Mouse (Mus musculus) MEL (cell line): ENCODE data around the gene Gas2. TPM values are rescaled to one million over a fixed set of nuclear protein-coding genes. Genes with fewer than 3 reads are reported as not detected.

ENCODE experiments used
- DNase-seq: peaks from one replicate; pipeline ENCODE4 v3.0.0; 2011; ENCODE audit warnings: low read depth, low spot score
- H3K27ac ChIP-seq: 2 replicates; pipeline ENCODE4 v1.5.1; 2012; ENCODE audit warnings: low read depth, mild to moderate bottlenecking, control low read depth, low read length, moderate library complexity; ENCODE audit not compliant: control insufficient read depth
- H3K27me3 ChIP-seq, 2 experiments: fragments of 150-350 bp in 1 of 2; sonication (generic) in 1 of 2; 2 replicates each; pipeline ENCODE4 v1.6.1; 2012; ENCODE audit warnings: low read length in 2 of 2, mild to moderate bottlenecking in 2 of 2, improper control_type of control experiment in 1 of 2, moderate library complexity in 1 of 2; ENCODE audit not compliant: insufficient read depth in 2 of 2, control insufficient read depth in 1 of 2
- H3K36me3 ChIP-seq, 2 experiments: 2 replicates each; pipeline ENCODE4 v1.6.1; 2012 to 2014; ENCODE audit warnings: low read length in 2 of 2, improper control_type of control experiment in 1 of 2, inconsistent platforms in 1 of 2, mild to moderate bottlenecking in 1 of 2; ENCODE audit not compliant: insufficient read depth in 2 of 2, control insufficient read depth in 1 of 2
- H3K4me1 ChIP-seq, 2 experiments: fragments of 150-350 bp in 1 of 2; sonication (generic) in 1 of 2; 2 replicates each; pipeline ENCODE4 v1.6.1; 2012; ENCODE audit warnings: low read length in 2 of 2, improper control_type of control experiment in 1 of 2, mild to moderate bottlenecking in 1 of 2; ENCODE audit not compliant: insufficient read depth in 2 of 2, control insufficient read depth in 1 of 2
- H3K4me3 ChIP-seq, 2 experiments: fragments of 150-350 bp in 1 of 2; sonication (generic) in 1 of 2; 2 replicates each; pipeline ENCODE4 v1.5.1; 2012; ENCODE audit warnings: low read depth in 2 of 2, low read length in 2 of 2, mild to moderate bottlenecking in 2 of 2, moderate library complexity in 2 of 2, control low read depth in 1 of 2, improper control_type of control experiment in 1 of 2; ENCODE audit not compliant: control insufficient read depth in 1 of 2, insufficient read depth in 1 of 2
- H3K79me2 ChIP-seq: 2 replicates; pipeline ENCODE4 v1.6.1; 2012; ENCODE audit warnings: mild to moderate bottlenecking, low read length, moderate library complexity; ENCODE audit not compliant: control insufficient read depth, poor library complexity, insufficient read depth
- H3K9ac ChIP-seq: 2 replicates; pipeline ENCODE4 v1.6.1; 2012; ENCODE audit warnings: low read depth, mild to moderate bottlenecking, control low read depth, low read length, moderate library complexity; ENCODE audit not compliant: control insufficient read depth, poor library complexity, severe bottlenecking
- H3K9me3 ChIP-seq: fragments of 150-350 bp; sonication (generic); replicated peaks from 2 replicates; pipeline ENCODE4 v1.6.1; 2012; ENCODE audit warnings: mild to moderate bottlenecking, low read length, improper control_type of control experiment, moderate library complexity; ENCODE audit not compliant: insufficient read depth
- BHLHE40 ChIP-seq: IDR thresholded peaks from 2 replicates; pipeline ENCODE4 v1.6.1; 2012; ENCODE audit warnings: low read depth, mild to moderate bottlenecking, inconsistent platforms, low read length, improper control_type of control experiment, borderline replicate concordance
- CHD1 ChIP-seq: IDR thresholded peaks from 2 replicates; pipeline ENCODE4 v1.6.1; 2012; ENCODE audit warnings: low read depth, mild to moderate bottlenecking, inconsistent platforms, low read length, improper control_type of control experiment
- EP300 ChIP-seq, 2 experiments: IDR thresholded peaks; 2 replicates each; pipeline ENCODE4 v1.6.1; 2011; ENCODE audit warnings: improper control_type of control experiment in 2 of 2, low read length in 2 of 2, low read depth in 1 of 2, mild to moderate bottlenecking in 1 of 2
- GABPA ChIP-seq: IDR thresholded peaks from 2 replicates; pipeline ENCODE4 v1.6.1; 2012; ENCODE audit warnings: low read depth, mild to moderate bottlenecking, inconsistent platforms, low read length, improper control_type of control experiment, moderate library complexity
- JUND ChIP-seq: IDR thresholded peaks from 2 replicates; pipeline ENCODE4 v1.6.1; 2011; ENCODE audit warnings: low read depth, mild to moderate bottlenecking, improper control_type of control experiment, low read length
- MAX ChIP-seq: IDR thresholded peaks from 2 replicates; pipeline ENCODE4 v1.6.1; 2011; ENCODE audit warnings: low read length, improper control_type of control experiment
- MEF2A ChIP-seq: IDR thresholded peaks from 2 replicates; pipeline ENCODE4 v1.6.1; 2014; ENCODE audit warnings: low read depth, mild to moderate bottlenecking, inconsistent platforms, low read length, improper control_type of control experiment; ENCODE audit not compliant: poor library complexity, insufficient replicate concordance, severe bottlenecking; ENCODE audit errors: extremely low read depth
- MXI1 ChIP-seq: IDR thresholded peaks from 2 replicates; pipeline ENCODE4 v1.6.1; 2011; ENCODE audit warnings: mild to moderate bottlenecking, low read depth, low read length, improper control_type of control experiment
- MYC ChIP-seq: IDR thresholded peaks from 2 replicates; pipeline ENCODE4 v1.6.1; 2011; ENCODE audit warnings: low read depth, mild to moderate bottlenecking, low read length, improper control_type of control experiment, moderate library complexity
- NELFE ChIP-seq: IDR thresholded peaks from 2 replicates; pipeline ENCODE4 v1.6.1; 2011; ENCODE audit warnings: low read depth, low read length, improper control_type of control experiment
- POLR2A ChIP-seq, 2 experiments: IDR thresholded peaks; 2 replicates each; pipeline ENCODE4 v1.6.1; 2011 to 2012; ENCODE audit warnings: low read length in 2 of 2, mild to moderate bottlenecking in 2 of 2, control low read depth in 1 of 2, improper control_type of control experiment in 1 of 2, low read depth in 1 of 2, moderate library complexity in 1 of 2; ENCODE audit not compliant: control insufficient read depth in 1 of 2, insufficient read depth in 1 of 2, poor library complexity in 1 of 2
- POLR2AphosphoS5 ChIP-seq: IDR thresholded peaks from 2 replicates; pipeline ENCODE4 v1.6.1; 2012; ENCODE audit warnings: low read depth, borderline replicate concordance, mild to moderate bottlenecking, inconsistent platforms, low read length, moderate library complexity, mixed read lengths
- RCOR1 ChIP-seq: IDR thresholded peaks from 2 replicates; pipeline ENCODE4 v1.6.1; 2012; ENCODE audit warnings: low read depth, mild to moderate bottlenecking, inconsistent platforms, low read length, improper control_type of control experiment
- SIN3A ChIP-seq: IDR thresholded peaks from 2 replicates; pipeline ENCODE4 v1.6.1; 2012; ENCODE audit warnings: low read length, improper control_type of control experiment, inconsistent platforms
- TBP ChIP-seq: IDR thresholded peaks from 2 replicates; pipeline ENCODE4 v1.8.0; 2011; ENCODE audit warnings: low read depth, low read length, improper control_type of control experiment
- TCF12 ChIP-seq: IDR thresholded peaks from 2 replicates; pipeline ENCODE4 v1.6.1; 2014; ENCODE audit warnings: low read depth, mild to moderate bottlenecking, inconsistent platforms, low read length, improper control_type of control experiment, moderate library complexity
- ZKSCAN1 ChIP-seq: IDR thresholded peaks from 2 replicates; pipeline ENCODE4 v1.6.1; 2012; ENCODE audit warnings: low read depth, mild to moderate bottlenecking, inconsistent platforms, low read length, improper control_type of control experiment, moderate library complexity
- ZMIZ1 ChIP-seq: IDR thresholded peaks from 2 replicates; pipeline ENCODE4 v1.6.1; 2012; ENCODE audit warnings: low read depth, mild to moderate bottlenecking, inconsistent platforms, low read length, improper control_type of control experiment, moderate library complexity
- polyA plus RNA-seq, 2 experiments: library from polyadenylated mRNA; stranded (reverse) in 1 of 2; unstranded in 1 of 2; fragments of >175 nt in 1 of 2; fragments of >200 nt in 1 of 2; gene quantifications; 2 replicates each; pipeline versions ENCODE4 v1.2.1 to v1.2.4; 2012; ENCODE audit warnings: low replicate concordance in 2 of 2, low read depth in 1 of 2; ENCODE audit not compliant: insufficient read length in 2 of 2, insufficient read depth in 1 of 2, missing spikeins in 1 of 2
- total RNA-seq: library from RNA; depleted of rRNA; stranded (reverse); fragments of 300-350 nt; gene quantifications from 2 replicates; pipeline ENCODE4 v1.2.3, GENCODE M21; 2012

The Gas2 gene
- total and polyA plus RNA-seq, 3 experiments: 10.8 to 21.2 TPM; not detected in 1

- H3K4me1 ChIP-seq: peaks cover 5% of the 10 kb centered on the region in 2 experiments
- H3K27ac ChIP-seq: no peak overlapping the region
- peaks cover 0 to 9% of the 10 kb centered on the region in 2 experiments; a peak in 2 of 4 replicates for H3K36me3 ChIP-seq
- DNase-seq: no peak
- no peaks in the 10 kb centered on the region for H3K79me2 ChIP-seq
- no peaks in the 10 kb centered on the region for H3K27me3 ChIP-seq
- TF ChIP-seq TBP (no peak), BHLHE40 (no peak), MXI1 (no peak), MYC (no peak), RCOR1 (no peak), NELFE (no peak), ZKSCAN1 (no peak), POLR2AphosphoS5 (no peak), ZMIZ1 (no peak), JUND (no peak)
- no peak overlapping the region for H3K4me3 ChIP-seq
- H3K9ac ChIP-seq: no peak overlapping the region
- no peaks in the 10 kb centered on the region for H3K9me3 ChIP-seq
These were observed 33.1 kb downstream of the Gas2 start for GRCm38 (mm10) chr7:51894939-51895338.

DNA sequence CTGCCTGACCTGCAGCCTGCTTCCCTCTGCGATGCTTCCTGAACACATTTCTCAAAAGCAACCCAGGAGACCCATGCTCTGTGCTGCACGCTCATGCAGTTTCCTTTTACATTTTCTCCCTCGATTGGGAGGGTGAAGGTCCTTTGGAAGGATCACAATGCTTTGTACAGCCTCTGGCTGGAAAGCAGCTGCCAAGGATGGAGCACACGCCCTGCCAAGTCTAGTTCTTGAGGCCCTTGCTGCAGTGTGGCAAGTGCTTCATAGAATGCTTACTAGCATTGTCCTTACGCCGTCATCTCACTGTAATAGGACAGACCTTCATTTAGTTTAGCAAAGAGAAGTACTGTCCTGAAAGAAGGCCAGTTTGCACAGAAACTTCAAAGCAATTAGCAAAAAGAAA, 37.3 kb downstream of the Gas2 start:
- H3K27ac ChIP-seq: no peak overlapping the region
- H3K9me3 ChIP-seq: no peaks in the 10 kb centered on the region
- H3K27me3 ChIP-seq: no peaks in the 10 kb centered on the region
- no peaks in the 10 kb centered on the region; a peak in 1 of 4 replicates for H3K36me3 ChIP-seq
- H3K79me2 ChIP-seq: no peaks in the 10 kb centered on the region
- H3K4me3 ChIP-seq: no peak overlapping the region
- DNase-seq: no peak
- TF ChIP-seq EP300 (IDR thresholded peaks at IDR 0.05; ENCODE audit: low read depth in 1 of 2, low read length in 2 of 2) (no peak), CHD1 (no peak)
- H3K9ac ChIP-seq: no peak overlapping the region
- no peaks in the 10 kb centered on the region for H3K4me1 ChIP-seq

DNA sequence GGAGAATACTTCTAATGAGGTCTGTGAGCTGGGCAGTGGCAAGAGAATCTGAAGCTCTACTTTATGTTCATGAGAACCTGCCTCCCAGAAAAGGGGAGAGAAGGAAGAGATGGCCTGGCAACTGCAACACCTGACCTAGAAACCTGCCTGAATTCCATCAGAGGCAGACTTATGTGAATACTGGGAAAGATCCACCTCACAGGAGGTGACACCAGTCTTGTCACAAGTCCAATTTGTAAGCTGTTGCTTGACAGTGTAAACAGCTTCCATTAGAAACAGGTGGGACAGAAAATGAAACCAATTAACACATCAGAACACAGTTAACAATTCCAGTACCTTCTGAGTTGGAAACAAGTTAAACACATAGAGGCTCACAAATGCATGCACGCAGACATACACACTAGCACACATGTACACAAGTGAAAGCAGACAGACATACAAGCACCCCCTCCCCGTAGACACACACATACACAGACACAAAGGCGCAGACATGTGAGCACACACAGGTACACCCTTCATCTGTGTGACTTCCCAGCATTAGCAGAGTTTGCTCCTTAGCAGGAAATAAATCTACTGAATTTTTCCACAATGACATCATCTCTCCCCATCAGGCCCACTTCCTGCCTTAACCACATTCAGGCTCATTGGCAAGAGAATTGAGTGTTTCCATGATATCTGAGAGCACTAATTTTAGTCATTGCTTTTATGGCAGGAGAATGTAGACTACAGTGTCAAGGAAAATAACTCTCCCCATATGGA, 51.7 kb downstream of the Gas2 start:
- Histone ChIP-seq H3K9me3 (no peaks in the 10 kb centered on the region), H3K4me3 (no peak overlapping the region), H3K27me3 (no peaks in the 10 kb centered on the region), H3K9ac (no peak overlapping the region), H3K36me3 (peaks cover 0 to 2% of the 10 kb centered on the region in 2 experiments; a peak in 2 of 4 replicates), H3K4me1 (peaks cover 2 to 3% of the 10 kb centered on the region in 2 experiments; a peak in 2 of 4 replicates), H3K27ac (no peak overlapping the region), H3K79me2 (no peaks in the 10 kb centered on the region)
- TF ChIP-seq ZKSCAN1: no peak
- TF ChIP-seq MEF2A: no peak
- no peak for TF ChIP-seq RCOR1
- TF ChIP-seq TBP: no peak
- no peak for TF ChIP-seq TCF12
- TF ChIP-seq POLR2A (IDR thresholded peaks at IDR 0.05; ENCODE audit: control insufficient read depth in 1 of 2, insufficient read depth in 1 of 2, low read depth in 1 of 2, low read length in 2 of 2, poor library complexity in 1 of 2): no peak
- no peak for TF ChIP-seq GABPA
- no peak for TF ChIP-seq NELFE
- TF ChIP-seq SIN3A: no peak
- TF ChIP-seq MAX: no peak
- DNase-seq: no peak
